Mouse (Mus musculus) liver, embryonic 14.5 days (tissue): ENCODE measurements around the gene Ccdc34. TPM values are rescaled to one million over a fixed set of nuclear protein-coding genes. Genes with fewer than 3 reads are reported as not detected.

Source experiments
- ATAC-seq: fragments of 200-750 bp; cut with Nextera tagmentation; 2 replicates; pipeline ENCODE4 v1.8.0; 2017; ENCODE audit warnings: moderate number of reproducible peaks, mild to moderate bottlenecking, moderate library complexity; ENCODE audit not compliant: insufficient read depth
- DNase-seq, 3 experiments: peaks; one replicate each; pipeline ENCODE4 v3.0.0-alpha.2; 2012 to 2013; ENCODE audit warnings: low read depth in 3 of 3, low spot score in 3 of 3
- H3K27ac ChIP-seq: fragments of 300-500 bp; sonication (generic); 2 replicates; pipeline ENCODE4 v1.5.1; 2014; ENCODE audit warnings: moderate library complexity, mild to moderate bottlenecking, control low read depth, inconsistent platforms
- H3K27me3 ChIP-seq: fragments of 300-500 bp; sonication (generic); 2 replicates; pipeline ENCODE4 v1.6.1; 2014; ENCODE audit warnings: mild to moderate bottlenecking, low read length, moderate library complexity; ENCODE audit not compliant: control insufficient read depth, insufficient read depth
- H3K36me3 ChIP-seq: fragments of 300-500 bp; sonication (generic); replicated peaks from 2 replicates; pipeline ENCODE4 v1.6.1; 2014; ENCODE audit warnings: low read depth; ENCODE audit not compliant: control insufficient read depth, insufficient read depth
- H3K4me1 ChIP-seq, 2 experiments: fragments of 200-500 bp in 1 of 2; fragments of 300-500 bp in 1 of 2; sonication (generic) in 1 of 2; replicated peaks; 2 replicates each; pipeline ENCODE4 v1.6.1; 2012 to 2014; ENCODE audit warnings: antibody characterized with exemption in 1 of 2, inconsistent platforms in 1 of 2, low read length in 1 of 2; ENCODE audit not compliant: control insufficient read depth in 2 of 2, insufficient read depth in 2 of 2
- H3K4me2 ChIP-seq: fragments of 300-500 bp; sonication (generic); 2 replicates; pipeline ENCODE4 v1.6.1; 2014; ENCODE audit warnings: low read depth, mild to moderate bottlenecking, control low read depth, moderate library complexity
- H3K4me3 ChIP-seq, 2 experiments: fragments of 200-500 bp in 1 of 2; fragments of 300-500 bp in 1 of 2; sonication (generic) in 1 of 2; 2 replicates each; pipeline ENCODE4 v1.5.1; 2012 to 2014; ENCODE audit warnings: low read depth in 2 of 2, low read length in 2 of 2, mild to moderate bottlenecking in 2 of 2, control low read depth in 1 of 2, inconsistent platforms in 1 of 2, moderate library complexity in 1 of 2; ENCODE audit not compliant: insufficient read depth in 1 of 2
- H3K9ac ChIP-seq: fragments of 300-500 bp; sonication (generic); replicated peaks from 2 replicates; pipeline ENCODE4 v1.6.1; 2014; ENCODE audit warnings: mild to moderate bottlenecking, control low read depth, moderate library complexity
- H3K9me3 ChIP-seq: fragments of 300-500 bp; sonication (generic); 2 replicates; pipeline ENCODE4 v1.6.1; 2016; ENCODE audit warnings: low read length, mixed read lengths; ENCODE audit not compliant: control insufficient read depth
- CTCF ChIP-seq: IDR thresholded peaks from 2 replicates; pipeline ENCODE4 v1.5.1; 2016; ENCODE audit warnings: antibody characterized with exemption, low read depth, control low read depth
- EP300 ChIP-seq: IDR thresholded peaks from 2 replicates; pipeline ENCODE4 v1.6.1; 2016; ENCODE audit warnings: antibody characterized with exemption, low read depth
- WGBS: fragments of 180-500 bp; shearing (Covaris S2); extraction: QIAGEN DNeasy Blood & Tissue Kit; methylation state at CpG from one replicate; pipeline ENCODE4 v1.1.7; 2014; ENCODE audit not compliant: insufficient replicate concordance; 5-methylcytosine and 5-hydroxymethylcytosine counted together
- polyA plus RNA-seq, 2 experiments: library from polyadenylated mRNA; depleted of rRNA in 1 of 2; stranded (reverse) in 1 of 2; unstranded in 1 of 2; fragments of >200 nt; fragmentation: Nextera tagmentation in 1 of 2; extraction: Ambion mirVana in 1 of 2; gene quantifications; 2 replicates each; pipeline versions ENCODE4 v1.2.1 to v1.2.3; 2012 to 2014

Ccdc34 gene
- polyA plus RNA-seq, 2 experiments = 19.6 to 22.8 TPM

GRCm38 (mm10) chr2:110180316-110180670 is 162.7 kb downstream of the Ccdc34 start:
- H3K27me3 ChIP-seq = no peaks in the 10 kb centered on the region
- no peak overlapping the region for H3K9ac ChIP-seq
- TF ChIP-seq CTCF = no peak
- TF ChIP-seq EP300 = no peak
- no peaks in the 10 kb centered on the region for H3K36me3 ChIP-seq
- no peak overlapping the region for H3K27ac ChIP-seq
- 43% methylated on average over 7 of the region's 7 CpGs for WGBS
- no peaks in the 10 kb centered on the region for H3K9me3 ChIP-seq
- DNase-seq = no peak
- ATAC-seq = no peak
- H3K4me3 ChIP-seq = no peak overlapping the region
- no peak overlapping the region for H3K4me2 ChIP-seq
- H3K4me1 ChIP-seq = peaks cover 0 to 2% of the 10 kb centered on the region in 2 experiments; a peak in 1 of 4 replicates

DNA sequence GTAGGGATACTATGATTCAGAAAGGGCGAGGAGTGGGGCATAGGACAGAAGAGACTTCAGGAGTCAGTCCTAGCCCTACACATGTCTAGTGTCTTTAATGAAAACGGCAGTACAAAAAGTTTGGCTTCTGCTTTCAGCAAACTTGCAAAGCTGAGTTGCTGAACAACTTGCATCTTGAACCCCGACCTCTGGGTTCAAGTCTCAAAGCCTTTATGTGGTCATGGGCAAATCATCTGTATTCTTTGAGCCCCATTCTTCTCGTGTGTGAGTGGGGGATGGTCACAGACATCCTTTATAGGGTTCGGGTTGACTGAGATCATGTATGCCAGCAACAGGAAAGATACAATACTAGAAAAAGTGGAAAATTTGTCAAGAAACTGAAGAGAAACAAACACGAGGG is 164.0 kb downstream of the Ccdc34 start:
- Histone ChIP-seq H3K4me1 (peaks cover 0 to 2% of the 10 kb centered on the region in 2 experiments; a peak in 1 of 4 replicates), H3K9ac (no peak overlapping the region), H3K27ac (no peak overlapping the region), H3K36me3 (no peaks in the 10 kb centered on the region), H3K4me3 (no peak overlapping the region), H3K27me3 (no peaks in the 10 kb centered on the region), H3K9me3 (no peaks in the 10 kb centered on the region), H3K4me2 (no peak overlapping the region)
- DNase-seq (no peak), ATAC-seq (no peak)
- WGBS = 46% methylated on average over 6 of the region's 6 CpGs
- no peak for TF ChIP-seq CTCF
- no peak for TF ChIP-seq EP300

DNA sequence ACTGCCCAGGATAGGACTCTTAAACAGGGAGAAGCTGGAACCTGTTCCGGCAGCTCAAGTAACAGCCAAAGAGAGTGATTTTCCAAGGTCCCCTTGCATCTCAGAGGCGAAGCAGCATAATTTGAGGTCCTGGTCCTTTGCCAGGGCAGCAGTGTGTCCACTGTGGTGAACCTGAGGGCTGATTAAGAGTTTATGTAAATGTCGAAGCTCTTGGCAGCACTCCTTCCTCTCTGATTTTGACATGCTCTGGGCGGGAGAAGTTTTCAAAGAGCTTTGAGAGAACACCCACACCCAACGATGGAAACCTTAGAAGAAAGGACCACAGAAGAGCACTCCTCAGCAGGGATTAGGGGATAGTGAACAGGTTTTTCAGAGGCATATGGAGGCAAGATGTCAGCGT is 164.6 kb downstream of the Ccdc34 start:
- Histone ChIP-seq H3K4me2 (no peak overlapping the region), H3K9ac (no peak overlapping the region), H3K9me3 (no peaks in the 10 kb centered on the region), H3K27me3 (no peaks in the 10 kb centered on the region), H3K27ac (no peak overlapping the region), H3K4me1 (peaks cover 0 to 2% of the 10 kb centered on the region in 2 experiments; a peak in 1 of 4 replicates), H3K36me3 (no peaks in the 10 kb centered on the region), H3K4me3 (no peak overlapping the region)
- WGBS = 59% methylated on average over 6 of the region's 6 CpGs
- no peak for ATAC-seq
- TF ChIP-seq CTCF (no peak), EP300 (no peak)
- no peak for DNase-seq

- Histone ChIP-seq H3K36me3 (no peaks in the 10 kb centered on the region), H3K27me3 (no peaks in the 10 kb centered on the region), H3K4me3 (no peak overlapping the region), H3K27ac (no peak overlapping the region), H3K4me2 (no peak overlapping the region), H3K9me3 (no peaks in the 10 kb centered on the region), H3K4me1 (peaks cover 0 to 2% of the 10 kb centered on the region in 2 experiments; a peak in 1 of 4 replicates), H3K9ac (no peak overlapping the region)
- WGBS = 53% methylated on average over 4 of the region's 4 CpGs
- TF ChIP-seq CTCF (no peak), EP300 (no peak)
- DNase-seq (no peak), ATAC-seq (no peak)
These were observed 165.3 kb downstream of the Ccdc34 start for GRCm38 (mm10) chr2:110182795-110183486.

DNA sequence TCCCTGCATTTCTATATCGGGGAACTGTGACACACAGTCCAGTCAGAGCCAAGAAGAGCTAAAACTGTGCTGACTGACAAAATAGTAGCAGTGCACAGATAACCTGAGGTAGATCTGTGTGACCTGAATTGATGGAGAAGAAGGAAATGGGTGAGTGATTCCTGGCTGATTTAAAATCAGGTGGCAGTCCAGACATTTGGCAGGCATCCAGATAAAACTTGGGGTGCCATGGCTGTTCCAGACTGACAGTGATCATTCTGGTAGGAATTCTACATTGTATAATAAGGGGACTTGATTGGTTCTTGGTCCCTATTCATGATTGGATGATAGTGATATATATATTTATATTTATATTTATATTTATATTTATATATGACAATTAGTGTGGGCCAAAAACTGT is 166.5 kb downstream of the Ccdc34 start:
- 70% methylated on average over 1 of the region's 1 CpGs for WGBS
- no peaks in the 10 kb centered on the region for H3K36me3 ChIP-seq
- H3K4me1 ChIP-seq = peaks cover 0 to 2% of the 10 kb centered on the region in 2 experiments; a peak in 1 of 4 replicates
- H3K27ac ChIP-seq = no peak overlapping the region
- no peak overlapping the region for H3K4me3 ChIP-seq
- H3K9ac ChIP-seq = no peak overlapping the region
- TF ChIP-seq EP300 = no peak
- TF ChIP-seq CTCF = no peak
- H3K27me3 ChIP-seq = no peaks in the 10 kb centered on the region
- no peaks in the 10 kb centered on the region for H3K9me3 ChIP-seq
- DNase-seq (no peak), ATAC-seq (no peak)
- H3K4me2 ChIP-seq = no peak overlapping the region
